Mouse (Mus musculus) common myeloid progenitor, adult 5-6 weeks (primary cell): Measurements from ENCODE around the gene Ndufa4l2. TPM values are rescaled to one million over a fixed set of nuclear protein-coding genes. Genes with fewer than 3 reads are reported as not detected.

Experiments
- ATAC-seq: replicated peaks from 2 replicates; pipeline ENCODE4 v1.8.0; 2016; ENCODE audit warnings: low read depth, mild to moderate bottlenecking, moderate TSS enrichment, inconsistent platforms; ENCODE audit not compliant: poor library complexity, severe bottlenecking
- total RNA-seq: library from RNA; stranded (forward); fragments of 200-1000, 187-1606 nt; gene quantifications from 2 replicates; pipeline ENCODE4 v1.2.3, GENCODE M21; 2017

The Ndufa4l2 gene
- total RNA-seq, 1 experiment from 2014 or later = not detected

GRCm38 (mm10) chr10:127557397-127557796 is 42.6 kb downstream of the Ndufa4l2 start:
- ATAC-seq = no peak

DNA sequence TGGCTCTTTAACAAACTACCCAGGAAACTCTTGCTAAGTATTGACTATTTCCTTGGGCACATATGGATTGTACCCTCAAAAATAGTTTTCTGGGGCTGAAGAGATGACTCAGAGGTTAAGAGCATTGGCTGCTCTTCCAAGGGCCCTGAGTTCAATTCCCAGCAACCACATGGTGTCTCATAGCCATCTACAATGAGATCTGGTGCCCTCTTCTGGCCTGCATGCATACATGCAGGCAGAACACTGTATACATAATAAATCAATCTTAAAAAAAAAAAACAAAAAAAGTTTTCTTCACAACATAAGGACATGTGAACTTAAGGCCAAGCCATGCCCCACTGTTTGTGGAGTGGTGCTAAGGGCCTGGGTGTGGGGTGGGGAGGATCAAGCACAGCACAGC is 46.4 kb downstream of the Ndufa4l2 start:
- ATAC-seq = no peak

DNA sequence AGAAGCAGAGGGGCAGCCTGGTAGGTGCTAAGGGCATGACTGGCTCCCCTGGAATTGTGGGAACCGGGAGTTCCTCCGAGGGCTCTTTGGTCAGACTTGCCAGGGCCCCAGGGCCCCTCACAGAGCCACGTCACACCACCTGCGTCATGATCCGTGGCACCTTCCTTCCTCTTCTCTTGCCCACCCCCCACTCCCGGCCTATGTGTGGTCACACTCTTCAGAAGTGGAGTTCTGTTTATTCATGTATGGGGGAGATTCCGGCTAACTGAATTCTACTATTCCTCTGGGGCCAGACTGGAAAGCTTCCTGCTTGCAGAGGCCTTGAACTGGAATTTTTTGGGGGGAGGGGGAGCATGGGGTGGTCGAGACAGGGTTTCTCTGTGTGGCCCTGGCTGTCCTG is 49.1 kb downstream of the Ndufa4l2 start:
- peak; percentile 78 for ATAC-seq

DNA sequence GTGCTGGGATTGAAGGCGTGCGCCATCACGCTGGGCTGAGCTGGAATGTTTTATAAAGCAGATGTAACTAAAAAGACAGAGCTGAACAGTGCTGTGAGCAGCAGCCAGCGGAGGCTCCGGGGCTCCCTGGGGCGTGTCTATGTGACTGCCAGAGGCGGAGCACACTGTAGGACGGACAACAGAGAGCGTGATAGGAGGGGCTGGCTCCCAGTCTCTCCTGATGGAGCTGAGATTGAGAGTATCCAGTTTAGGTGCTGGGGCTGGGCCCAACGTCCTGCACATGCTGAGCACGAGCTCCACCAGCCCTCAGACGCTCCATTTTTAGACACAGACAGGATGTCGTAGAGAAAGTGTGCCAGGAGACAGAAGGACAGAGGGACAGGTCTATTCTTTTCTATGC is 49.5 kb downstream of the Ndufa4l2 start:
- peak; percentile 69 for ATAC-seq

Other genes with a start within 250 kb of the Ndufa4l2 start
- 88.5 and 108 TPM in 2 replicates for gene Dctn2, start 248.6 kb upstream of the Ndufa4l2 start, total RNA-seq
- 5.2 and 8.7 TPM in 2 replicates for gene Mbd6, start 225.9 kb upstream of the Ndufa4l2 start, total RNA-seq
- gene Mars, start 203.2 kb upstream of the Ndufa4l2 start, total RNA-seq = 181 and 187 TPM in 2 replicates
- gene Arhgap9, start 193.0 kb upstream of the Ndufa4l2 start, total RNA-seq = 13.6 and 24.3 TPM in 2 replicates
- not detected in 2 replicates for gene Gli1, start 173.0 kb upstream of the Ndufa4l2 start, total RNA-seq
- not detected in 2 replicates for gene Inhbe, start 160.6 kb upstream of the Ndufa4l2 start, total RNA-seq
- gene Inhbc, start 144.5 kb upstream of the Ndufa4l2 start, total RNA-seq = not detected in 2 replicates
- gene R3hdm2, start 134.6 kb upstream of the Ndufa4l2 start, total RNA-seq = 46.5 and 126 TPM in 2 replicates
- not detected in 2 replicates for gene Stac3, start 13.3 kb upstream of the Ndufa4l2 start, total RNA-seq
- 115 and 119 TPM in 2 replicates for gene Shmt2, start 7.5 kb downstream of the Ndufa4l2 start, total RNA-seq
- gene Nxph4, start 19.6 kb downstream of the Ndufa4l2 start, total RNA-seq = not detected in 2 replicates
- gene Lrp1, start 106.2 kb downstream of the Ndufa4l2 start, total RNA-seq = 0.97 and 3.2 TPM in 2 replicates
- gene Stat6, start 128.0 kb downstream of the Ndufa4l2 start, total RNA-seq = 33.1 and 48.3 TPM in 2 replicates
- 20.8 and 22.6 TPM in 2 replicates for gene Nemp1, start 151.9 kb downstream of the Ndufa4l2 start, total RNA-seq
- 5.7 and 6.8 TPM in 2 replicates for gene Nab2, start 153.6 kb downstream of the Ndufa4l2 start, total RNA-seq
- not detected in 2 replicates for gene Myo1a, start 190.2 kb downstream of the Ndufa4l2 start, total RNA-seq
- 0.68 TPM in 1 of 2 replicates, not detected in the other for gene Tac2, start 209.5 kb downstream of the Ndufa4l2 start, total RNA-seq
- gene Zbtb39, start 224.6 kb downstream of the Ndufa4l2 start, total RNA-seq = 4.7 and 5.0 TPM in 2 replicates
- gene Gpr182, start 236.8 kb downstream of the Ndufa4l2 start, total RNA-seq = not detected in 2 replicates
- not detected in 2 replicates for gene Rdh1, start 244.8 kb downstream of the Ndufa4l2 start, total RNA-seq
- not detected in 2 replicates for gene Rdh16f1, start 244.8 kb downstream of the Ndufa4l2 start, total RNA-seq